Mouse (Mus musculus): Measurements from ENCODE around the gene Acad11. TPM values are rescaled to one million over a fixed set of nuclear protein-coding genes. Genes with fewer than 3 reads are reported as not detected.
A peak's percentile ranks its signal among the peaks of the same experiment; 100 is the strongest.

Gene Acad11
- total and polyA plus RNA-seq, 2 experiments: 154 to 392 TPM

- H3K4me1 ChIP-seq (ENCODE audit: control insufficient read depth, insufficient read depth, low read length): peaks cover 5% of the 10 kb centered on the region; the same call in 1 of the 2 replicates
- TF ChIP-seq POLR2A (IDR thresholded peaks at IDR 0.05; ENCODE audit: extremely low read depth, insufficient read depth, low read length) (no peak), CTCF (IDR thresholded peaks at IDR 0.05; ENCODE audit: low read depth, low read length) (no peak)
- H3K27ac ChIP-seq (replicated peaks; ENCODE audit: insufficient read depth, low read depth, low read length): no peak within 1 kb of the TSS
- H3K36me3 ChIP-seq (ENCODE audit: control insufficient read depth, insufficient read depth, low read length): peaks cover 23% of the 10 kb centered on the region
- no peak for DNase-seq (ENCODE audit: extremely low read depth, low read depth, low spot score)
- H3K79me2 ChIP-seq (ENCODE audit: control insufficient read depth, insufficient read depth, low read length): no peaks in the 10 kb centered on the region
- WGBS: 52% methylated on average over 2 of the region's 2 CpGs
- H3K27me3 ChIP-seq (ENCODE audit: control insufficient read depth, insufficient read depth, low read length): no peaks in the 10 kb centered on the region
- H3K4me3 ChIP-seq (ENCODE audit: insufficient read depth, low read depth, low read length): peak within 1 kb of the TSS; percentile 15; the same call in 1 of the 2 replicates
- no peak within 1 kb of the TSS for H3K9ac ChIP-seq (ENCODE audit: low read depth, low read length)
Measured at GRCm38 (mm10) chr9:104040362-104040761, 22.8 kb upstream of the Acad11 start, which contains the start of gene Gm28305. Gene Gm28305, plus strand, starts transcription at chr9:104040662.

- DNase-seq (ENCODE audit: extremely low read depth, low read depth, low spot score): peak; percentile 97
- Histone ChIP-seq H3K9ac (ENCODE audit: low read depth, low read length) (no peak overlapping the region), H3K4me3 (ENCODE audit: insufficient read depth, low read depth, low read length) (no peak overlapping the region), H3K27ac (replicated peaks; ENCODE audit: insufficient read depth, low read depth, low read length) (no peak overlapping the region), H3K4me1 (ENCODE audit: control insufficient read depth, insufficient read depth, low read length) (peaks cover 5% of the 10 kb centered on the region; the same call in 1 of the 2 replicates), H3K79me2 (ENCODE audit: control insufficient read depth, insufficient read depth, low read length) (no peaks in the 10 kb centered on the region), H3K36me3 (ENCODE audit: control insufficient read depth, insufficient read depth, low read length) (peaks cover 27% of the 10 kb centered on the region), H3K27me3 (ENCODE audit: control insufficient read depth, insufficient read depth, low read length) (no peaks in the 10 kb centered on the region)
- WGBS: 28% methylated on average over 4 of the region's 4 CpGs
- TF ChIP-seq CTCF (IDR thresholded peaks at IDR 0.05; ENCODE audit: low read depth, low read length): no peak
- no peak for TF ChIP-seq POLR2A (IDR thresholded peaks at IDR 0.05; ENCODE audit: extremely low read depth, insufficient read depth, low read length)
Measured at GRCm38 (mm10) chr9:104043676-104044075, 19.5 kb upstream of the Acad11 start.

- no peak overlapping the region for H3K4me3 ChIP-seq (ENCODE audit: insufficient read depth, low read depth, low read length)
- peaks cover 67% of the 10 kb centered on the region for H3K36me3 ChIP-seq (ENCODE audit: control insufficient read depth, insufficient read depth, low read length)
Measured at GRCm38 (mm10) chr9:104051028-104051427, 12.1 kb upstream of the Acad11 start.

GRCm38 (mm10) chr9:104062430-104063243 is 540 bp upstream of the Acad11 start, which contains the start of gene Uba5:
Gene Uba5, minus strand, starts transcription at chr9:104063134.
- WGBS: 1% methylated on average over 59 of the region's 59 CpGs
- Histone ChIP-seq H3K79me2 (ENCODE audit: control insufficient read depth, insufficient read depth, low read length) (peaks cover 22% of the 10 kb centered on the region), H3K4me3 (ENCODE audit: insufficient read depth, low read depth, low read length) (peak within 1 kb of the TSS; percentile 97), H3K27ac (replicated peaks; ENCODE audit: insufficient read depth, low read depth, low read length) (peak within 1 kb of the TSS; percentile 82), H3K9ac (ENCODE audit: low read depth, low read length) (peak within 1 kb of the TSS; percentile 98), H3K36me3 (ENCODE audit: control insufficient read depth, insufficient read depth, low read length) (peaks cover 14% of the 10 kb centered on the region), H3K4me1 (ENCODE audit: control insufficient read depth, insufficient read depth, low read length) (peaks cover 11% of the 10 kb centered on the region; the same call in 1 of the 2 replicates), H3K27me3 (ENCODE audit: control insufficient read depth, insufficient read depth, low read length) (no peaks in the 10 kb centered on the region)
- TF ChIP-seq CTCF (IDR thresholded peaks at IDR 0.05; ENCODE audit: low read depth, low read length) (no peak), POLR2A (IDR thresholded peaks at IDR 0.05; ENCODE audit: extremely low read depth, insufficient read depth, low read length) (no peak)
- DNase-seq (ENCODE audit: extremely low read depth, low read depth, low spot score): no peak

More at GRCm38 (mm10) chr9:104051028-104051427, 12.1 kb upstream of the Acad11 start:
- H3K9ac ChIP-seq (ENCODE audit: low read depth, low read length): no peak overlapping the region
- no peaks in the 10 kb centered on the region for H3K4me1 ChIP-seq (ENCODE audit: control insufficient read depth, insufficient read depth, low read length)
- no peak overlapping the region for H3K27ac ChIP-seq (replicated peaks; ENCODE audit: insufficient read depth, low read depth, low read length)
- no peak for DNase-seq (ENCODE audit: extremely low read depth, low read depth, low spot score)
- TF ChIP-seq CTCF (IDR thresholded peaks at IDR 0.05; ENCODE audit: low read depth, low read length) (no peak), POLR2A (IDR thresholded peaks at IDR 0.05; ENCODE audit: extremely low read depth, insufficient read depth, low read length) (no peak)
- 95% methylated on average over 6 of the region's 6 CpGs for WGBS
- no peaks in the 10 kb centered on the region for H3K27me3 ChIP-seq (ENCODE audit: control insufficient read depth, insufficient read depth, low read length)
- peaks cover 1% of the 10 kb centered on the region; the same call in 1 of the 2 replicates for H3K79me2 ChIP-seq (ENCODE audit: control insufficient read depth, insufficient read depth, low read length)

- Histone ChIP-seq H3K4me3 (ENCODE audit: insufficient read depth, low read depth, low read length) (peak overlapping the region; percentile 62; the same call in 1 of the 2 replicates), H3K79me2 (ENCODE audit: control insufficient read depth, insufficient read depth, low read length) (peaks cover 22% of the 10 kb centered on the region), H3K27me3 (ENCODE audit: control insufficient read depth, insufficient read depth, low read length) (no peaks in the 10 kb centered on the region), H3K9ac (ENCODE audit: low read depth, low read length) (no peak overlapping the region), H3K36me3 (ENCODE audit: control insufficient read depth, insufficient read depth, low read length) (peaks cover 7% of the 10 kb centered on the region), H3K27ac (replicated peaks; ENCODE audit: insufficient read depth, low read depth, low read length) (no peak overlapping the region), H3K4me1 (ENCODE audit: control insufficient read depth, insufficient read depth, low read length) (peaks cover 11% of the 10 kb centered on the region; the same call in 1 of the 2 replicates)
- peak; percentile 95 for DNase-seq (ENCODE audit: extremely low read depth, low read depth, low spot score)
- 2% methylated on average over 1 of the region's 1 CpGs for WGBS
- no peak for TF ChIP-seq POLR2A (IDR thresholded peaks at IDR 0.05; ENCODE audit: extremely low read depth, insufficient read depth, low read length)
- no peak for TF ChIP-seq CTCF (IDR thresholded peaks at IDR 0.05; ENCODE audit: low read depth, low read length)
Measured at GRCm38 (mm10) chr9:104064571-104064970, 1.4 kb downstream of the Acad11 start.

Measured in liver, adult 2 months (tissue).